Mouse (Mus musculus): ENCODE measurements around the gene Apoh. TPM values are rescaled to one million over a fixed set of nuclear protein-coding genes. Genes with fewer than 3 reads are reported as not detected.
A peak's percentile ranks its signal among the peaks of the same experiment; 100 is the strongest.

The Apoh gene
- total RNA-seq, 2 experiments from 2014 or later: 0.46 to 0.64 TPM

DNA sequence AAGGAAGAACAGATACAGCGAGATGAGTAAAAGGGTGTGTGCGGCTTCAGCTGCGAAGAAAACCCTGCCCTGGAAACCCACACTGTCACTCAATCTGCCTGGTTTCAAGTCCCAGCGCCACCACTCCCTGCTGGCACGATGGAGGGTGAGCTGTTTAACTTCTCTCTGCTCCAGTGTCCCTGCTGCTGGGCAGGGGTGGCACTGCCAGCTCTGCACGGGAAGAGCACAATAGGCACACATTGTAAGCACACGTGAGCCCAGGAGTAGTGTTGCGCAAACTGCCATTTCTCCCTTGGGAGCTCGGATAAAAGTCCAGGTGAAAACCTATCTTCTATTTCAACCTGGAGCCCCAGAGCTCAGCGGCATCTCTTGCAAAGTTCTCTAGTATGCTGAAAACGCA, 12.3 kb upstream of the Apoh start:
- intact Hi-C loops (cut with DNase I): no loop called here
- no peak for DNase-seq (ENCODE audit: low spot score in 2 of 2)

DNA sequence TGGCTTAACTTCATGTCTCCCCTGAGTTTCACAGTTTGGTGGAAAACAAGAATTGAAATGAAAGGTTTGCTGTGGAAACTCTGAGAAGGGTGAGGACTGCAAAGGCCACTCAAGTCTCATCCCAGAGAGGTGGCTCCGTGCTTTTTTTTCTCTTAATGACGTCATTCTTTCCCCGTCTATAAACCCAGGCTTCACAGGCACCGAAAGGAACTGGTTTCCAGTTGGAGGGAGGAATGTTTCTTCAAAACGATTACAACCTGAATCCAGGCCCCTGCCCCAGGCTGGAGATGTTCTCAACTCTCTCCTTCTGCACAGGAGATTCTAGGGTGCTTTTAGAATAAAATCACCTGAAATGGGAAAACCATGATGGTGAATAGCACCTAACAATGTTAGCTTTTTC, 10.1 kb upstream of the Apoh start:
- intact Hi-C loops (cut with DNase I): no loop called here
- DNase-seq (ENCODE audit: low spot score in 2 of 2): no peak

DNA sequence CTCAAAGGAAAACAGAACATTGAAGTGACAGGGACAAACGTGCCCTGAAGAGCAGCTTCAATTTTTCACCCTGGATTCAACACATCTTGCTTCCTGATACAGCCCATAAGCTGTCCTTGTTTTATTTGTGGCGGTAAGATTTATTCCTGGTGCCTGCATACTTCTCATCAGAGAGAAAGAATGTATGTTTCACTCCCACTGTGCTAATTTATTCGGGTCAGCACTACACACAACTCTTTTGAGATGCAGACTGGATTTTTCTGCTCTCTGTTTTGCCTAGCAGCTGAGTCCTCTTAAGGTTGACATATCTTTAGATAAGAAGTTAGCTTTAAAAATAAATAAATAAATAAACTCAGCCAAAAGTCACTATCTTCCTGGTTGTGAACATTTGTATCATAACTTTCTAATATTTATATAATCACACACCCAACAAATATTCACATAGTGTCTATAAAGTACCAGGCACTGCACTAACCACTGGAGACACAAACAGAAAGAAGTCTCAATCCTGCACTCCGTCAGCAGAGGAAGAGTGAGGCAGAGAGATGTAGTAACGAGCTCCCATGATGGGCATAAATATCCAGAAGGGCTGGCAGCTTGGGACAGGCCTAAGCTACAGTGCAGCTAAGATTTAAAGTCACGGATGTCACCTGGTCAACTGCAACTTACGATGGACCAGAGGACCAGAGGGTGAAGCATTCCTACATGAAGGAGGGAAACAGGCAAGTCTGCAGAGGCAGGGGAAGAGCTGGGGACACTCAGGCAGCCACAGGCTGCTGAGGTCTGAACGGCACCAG, 9.4 kb upstream of the Apoh start:
- no peak for DNase-seq (ENCODE audit: low spot score in 2 of 2)
- intact Hi-C loops (cut with DNase I): no loop called here

DNA sequence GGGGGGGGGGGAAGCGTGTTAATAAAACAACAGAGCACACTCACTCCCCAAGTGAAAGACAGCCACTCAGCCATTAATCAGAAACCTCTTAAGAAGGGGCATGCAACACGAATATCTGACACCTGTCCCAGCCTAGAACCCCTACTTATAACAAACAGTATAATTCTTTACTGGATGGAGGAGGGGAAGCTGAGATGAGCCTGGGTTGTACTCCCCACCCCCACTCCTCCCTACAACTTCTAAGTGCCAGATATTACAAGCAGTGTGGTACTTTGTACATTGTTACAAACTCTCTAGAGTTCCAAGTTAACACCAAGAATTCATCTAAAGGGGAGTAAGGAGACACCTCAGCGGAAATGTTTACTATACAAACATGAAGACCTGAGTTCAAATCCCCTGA, 8.5 kb upstream of the Apoh start:
- DNase-seq (ENCODE audit: low spot score in 2 of 2): no peak
- intact Hi-C loops (cut with DNase I): no loop called here

- intact Hi-C loops (cut with DNase I): no loop called here
- DNase-seq (ENCODE audit: low spot score in 2 of 2): no peak
Measured at GRCm38 (mm10) chr11:108335536-108335935, 7.6 kb upstream of the Apoh start.

DNA sequence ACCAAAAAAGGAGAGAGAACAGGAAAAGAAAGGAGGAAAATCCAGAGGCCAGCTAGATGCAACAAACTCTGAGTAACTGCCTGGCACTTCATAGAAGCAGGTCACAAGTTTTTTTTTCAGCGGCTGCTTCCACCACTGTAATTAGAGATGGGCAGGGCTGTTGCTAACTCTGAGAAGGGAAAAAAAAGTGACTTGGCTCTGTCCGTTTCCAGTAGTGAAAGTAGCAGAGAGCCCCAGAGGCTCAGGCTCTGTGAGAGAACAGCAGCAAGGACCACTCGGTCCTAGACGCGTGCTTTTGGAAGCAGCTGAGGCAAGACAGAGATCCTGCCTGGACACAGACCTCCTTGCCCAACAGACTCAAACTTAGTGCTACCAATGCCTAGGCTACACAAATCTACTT, 6.7 kb upstream of the Apoh start:
- intact Hi-C loops (cut with DNase I): no loop called here
- no peak for DNase-seq (ENCODE audit: low spot score in 2 of 2)

DNA sequence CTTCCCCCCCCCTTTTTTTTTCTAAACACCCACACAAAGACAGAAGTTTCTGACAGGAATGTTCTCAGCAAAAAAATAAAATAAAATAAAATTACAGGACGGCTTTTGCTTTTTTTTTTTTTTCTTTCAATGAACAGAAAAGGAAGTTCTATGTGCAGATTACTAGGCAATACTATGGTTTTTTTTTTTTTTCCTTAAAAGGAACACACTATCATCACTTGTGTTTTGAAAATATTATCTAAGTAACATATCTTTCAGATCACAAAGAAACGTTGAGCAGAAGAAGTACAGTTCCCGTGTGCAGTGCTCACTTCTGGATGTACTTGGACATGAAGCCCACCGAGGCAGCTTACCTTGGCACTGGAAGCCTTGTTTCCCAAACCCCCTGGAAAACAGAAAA, 2.9 kb upstream of the Apoh start:
- intact Hi-C loops (cut with DNase I): no loop called here
- DNase-seq (ENCODE audit: low spot score in 2 of 2): no peak

GRCm38 (mm10) chr11:108341783-108342182, 1.4 kb upstream of the Apoh start:
- intact Hi-C loops (cut with DNase I): loop anchor here (2.0 kb wide), 2 partner anchors 121 to 213 kb away; no protein-coding TSS in a partner anchor
- no peak for DNase-seq (ENCODE audit: low spot score in 2 of 2)

DNA sequence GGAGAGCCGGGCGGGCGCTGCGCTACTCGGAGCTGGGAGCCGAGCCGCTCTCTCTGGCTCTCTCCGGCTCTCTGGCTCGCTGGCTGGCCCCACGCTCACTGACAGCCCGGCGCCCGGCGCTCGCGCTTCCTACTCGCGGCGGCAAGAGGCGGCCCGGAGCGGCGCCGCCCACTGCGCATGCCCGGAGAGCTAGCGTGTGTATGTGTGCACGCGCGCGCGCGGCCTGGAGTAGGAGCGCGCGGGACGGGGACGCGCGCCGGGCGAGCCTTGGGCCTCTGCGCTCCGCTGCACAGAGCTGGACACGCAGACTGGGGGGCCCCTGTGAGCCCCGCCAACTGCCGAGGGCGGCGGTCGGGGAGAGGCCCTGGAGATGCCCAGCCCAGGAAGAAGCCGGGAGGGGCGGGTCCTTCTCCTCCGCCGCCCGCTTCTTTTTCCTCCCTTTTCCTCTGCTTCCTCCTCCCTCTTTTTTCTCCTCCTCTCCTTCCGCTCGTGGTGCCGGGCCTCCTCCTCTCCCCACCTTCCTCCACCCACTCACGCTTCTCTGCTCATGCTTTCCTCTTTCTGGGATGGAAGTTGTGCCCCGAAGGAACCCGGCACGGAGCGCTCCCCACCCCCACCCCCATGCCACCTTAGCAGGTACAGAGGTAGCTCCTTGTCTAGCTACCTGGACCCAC, 772 bp downstream of the Apoh start, which contains the start of gene Prkca:
TSS of gene Prkca (minus strand) at position 140 of the 674 bp plus-strand sequence.
- intact Hi-C loops (cut with DNase I): loop anchor here (2.0 kb wide), 2 partner anchors 123 to 215 kb away; no protein-coding TSS in a partner anchor
- peak; percentile 96 to 97 for DNase-seq (ENCODE audit: low spot score in 2 of 2)

DNA sequence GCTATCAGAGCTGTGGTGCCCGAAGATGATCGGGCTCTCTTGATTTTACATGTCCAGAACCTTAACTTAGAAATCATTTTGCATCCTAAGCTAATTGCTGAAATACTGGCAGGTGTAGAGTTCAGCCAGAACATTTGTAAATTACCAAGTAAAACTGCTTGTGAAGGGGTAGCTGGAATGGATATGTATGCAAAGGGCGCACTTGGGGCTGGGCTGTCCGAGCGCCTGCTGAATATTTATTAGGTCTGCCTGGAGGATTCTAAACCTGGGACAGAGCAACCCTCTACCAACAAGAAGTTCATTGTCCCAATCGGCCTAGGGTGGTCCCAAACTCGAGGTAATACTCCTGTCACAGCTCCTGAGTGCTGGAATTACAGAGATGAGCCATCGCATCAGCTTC, 1.6 kb downstream of the Apoh start:
- intact Hi-C loops (cut with DNase I): no loop called here
- no peak for DNase-seq (ENCODE audit: low spot score in 2 of 2)

- intact Hi-C loops (cut with DNase I): no loop called here
- no peak for DNase-seq (ENCODE audit: low spot score in 2 of 2)
Measured at GRCm38 (mm10) chr11:108345321-108345720, 2.2 kb downstream of the Apoh start.

DNA sequence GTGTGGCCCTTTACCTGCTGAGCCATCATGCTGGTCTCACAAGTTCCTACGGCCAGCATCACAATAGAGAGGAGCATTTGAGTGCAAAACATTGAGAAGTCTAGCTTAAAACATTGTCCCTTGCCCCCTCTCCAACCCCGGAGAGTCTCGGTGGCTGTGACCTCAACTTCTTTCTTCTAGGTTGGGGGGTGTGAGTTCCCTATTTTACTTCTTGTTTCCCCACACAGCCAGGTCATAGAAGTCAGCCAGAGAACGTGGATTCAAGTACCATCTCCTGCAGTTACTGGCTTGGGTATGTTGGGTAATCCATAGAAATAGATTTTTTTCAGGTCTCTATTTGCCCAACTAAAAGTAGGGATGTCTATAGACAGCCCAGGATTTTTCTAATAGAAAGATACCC, 7.6 kb downstream of the Apoh start:
- no peak for DNase-seq (ENCODE audit: low spot score in 2 of 2)
- intact Hi-C loops (cut with DNase I): no loop called here

DNA sequence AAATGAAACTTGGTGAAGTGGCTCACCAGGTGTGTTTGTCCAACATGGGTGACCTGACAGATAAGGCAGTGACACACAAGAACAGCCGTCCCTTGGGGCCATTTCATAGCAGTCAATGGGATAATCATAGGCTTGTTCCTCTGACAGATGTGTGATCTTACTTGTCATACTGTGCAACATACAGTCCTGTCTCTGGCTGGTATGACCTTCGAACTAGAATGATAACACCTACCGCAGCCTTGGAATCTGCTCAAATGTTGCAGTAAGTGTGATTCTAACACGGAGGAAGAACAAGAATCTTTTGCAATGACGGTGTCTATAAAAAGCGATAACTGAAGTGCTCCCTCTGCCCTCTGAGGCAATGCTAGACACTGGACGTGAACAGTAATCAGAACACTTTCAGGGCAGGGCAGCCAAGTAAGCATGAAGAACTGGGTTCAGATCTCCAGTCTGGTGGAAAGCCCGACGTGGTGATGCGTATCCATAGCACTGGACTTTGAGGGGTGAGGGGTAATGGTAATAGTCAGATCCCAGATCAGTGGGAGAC, 9.8 kb downstream of the Apoh start:
- DNase-seq (ENCODE audit: low spot score in 2 of 2): no peak

GRCm38 (mm10) chr11:108356020-108356419, 12.9 kb downstream of the Apoh start:
- intact Hi-C loops (cut with DNase I): no loop called here
- DNase-seq (ENCODE audit: low spot score in 2 of 2): no peak

More for the DNA sequence above, 9.8 kb downstream of the Apoh start:
- intact Hi-C loops (cut with DNase I): no loop called here

DNA sequence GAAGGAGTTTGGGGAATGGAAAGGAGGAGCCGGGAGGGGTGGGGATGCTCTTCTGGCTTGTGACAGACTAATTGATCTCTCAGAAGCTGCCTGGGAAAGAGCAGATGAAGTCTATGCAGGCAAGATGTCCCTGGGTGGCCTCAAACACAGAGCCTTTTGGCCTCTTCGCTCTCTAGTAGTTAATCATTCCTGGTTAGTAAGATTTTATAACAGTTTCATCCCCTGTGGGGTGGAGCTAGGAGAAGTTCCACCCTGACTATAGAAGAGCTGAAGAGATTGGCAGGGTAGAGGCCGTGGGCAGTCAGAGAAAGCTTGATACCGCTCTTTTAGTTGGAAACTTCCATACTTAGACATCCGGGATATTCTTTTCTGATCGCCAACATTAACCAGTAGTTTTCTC, 15.8 kb downstream of the Apoh start:
- DNase-seq (ENCODE audit: low spot score in 2 of 2): no peak
- intact Hi-C loops (cut with DNase I): no loop called here

DNA sequence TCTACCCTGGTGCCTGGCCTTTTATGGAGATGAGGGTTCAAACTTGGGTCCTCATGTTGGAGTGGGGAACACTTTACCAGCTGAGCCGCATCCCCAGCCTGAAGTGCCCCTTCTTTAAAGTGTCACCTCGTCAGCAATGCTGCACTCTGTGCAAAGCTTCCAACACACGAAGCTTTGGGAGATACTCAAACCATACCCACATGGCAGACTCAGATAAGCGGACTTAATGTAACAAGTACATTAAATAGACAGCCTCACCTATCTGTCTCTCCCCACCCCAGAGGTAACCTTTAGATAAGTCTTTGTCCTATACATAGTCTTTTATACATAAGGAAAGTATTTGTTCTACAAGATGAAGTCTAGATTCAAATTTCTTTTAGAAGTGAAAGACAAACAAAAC, 17.8 kb downstream of the Apoh start:
- intact Hi-C loops (cut with DNase I): no loop called here
- DNase-seq (ENCODE audit: low spot score in 2 of 2): no peak

DNA sequence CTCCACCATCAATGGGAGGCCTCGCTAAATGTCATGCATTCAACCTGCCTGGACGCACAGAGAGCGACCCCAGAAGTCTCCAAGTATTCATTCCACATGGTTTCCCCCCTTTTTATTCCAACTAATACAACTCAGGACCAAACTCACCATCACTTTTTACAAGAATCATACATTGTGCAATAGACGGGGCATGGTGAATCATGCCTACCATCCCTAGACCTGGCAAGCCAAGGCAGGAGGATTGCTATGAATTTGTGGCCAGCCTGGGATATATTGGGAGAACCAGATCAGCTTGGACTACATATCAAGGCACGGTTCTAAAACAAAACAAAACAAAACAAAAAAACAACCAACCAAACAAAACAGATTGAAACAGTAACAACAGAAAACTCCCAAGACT, 19.8 kb downstream of the Apoh start:
- DNase-seq (ENCODE audit: low spot score in 2 of 2): no peak
- intact Hi-C loops (cut with DNase I): no loop called here

GRCm38 (mm10) chr11:108363991-108364390, 20.8 kb downstream of the Apoh start:
- DNase-seq (ENCODE audit: low spot score in 2 of 2): no peak

GRCm38 (mm10) chr11:108364945-108365589, 21.9 kb downstream of the Apoh start:
- intact Hi-C loops (cut with DNase I): no loop called here
- peak in 1 of 2 experiments; percentile 66 for DNase-seq (ENCODE audit: low spot score in 2 of 2)

More at GRCm38 (mm10) chr11:108363991-108364390, 20.8 kb downstream of the Apoh start:
- intact Hi-C loops (cut with DNase I): no loop called here

DNA sequence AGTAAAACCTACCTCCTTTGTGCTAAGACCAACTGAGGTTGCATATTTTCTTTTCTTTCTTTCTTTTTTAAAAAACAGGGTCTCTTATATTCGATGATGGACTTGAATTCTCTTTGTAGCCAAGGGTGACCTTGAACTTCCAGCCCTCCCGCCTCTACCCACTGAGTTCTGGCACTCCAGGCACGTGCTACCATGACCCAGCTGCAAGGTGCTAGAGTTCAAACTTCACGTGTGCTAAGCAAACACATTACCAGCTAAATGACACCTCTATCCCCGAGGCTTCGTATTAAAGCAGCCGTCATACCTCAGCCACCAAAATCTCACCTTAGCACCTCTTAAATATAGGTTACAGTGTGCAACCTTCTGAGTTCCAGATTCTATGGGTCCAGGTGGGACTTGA, 22.4 kb downstream of the Apoh start:
- intact Hi-C loops (cut with DNase I): no loop called here
- no peak for DNase-seq (ENCODE audit: low spot score in 2 of 2)

Measured in left cerebral cortex, postnatal 25 days (tissue).